Comparison of ENCODE assay signal across 8 mouse cellular contexts in the genomic region with DNA sequence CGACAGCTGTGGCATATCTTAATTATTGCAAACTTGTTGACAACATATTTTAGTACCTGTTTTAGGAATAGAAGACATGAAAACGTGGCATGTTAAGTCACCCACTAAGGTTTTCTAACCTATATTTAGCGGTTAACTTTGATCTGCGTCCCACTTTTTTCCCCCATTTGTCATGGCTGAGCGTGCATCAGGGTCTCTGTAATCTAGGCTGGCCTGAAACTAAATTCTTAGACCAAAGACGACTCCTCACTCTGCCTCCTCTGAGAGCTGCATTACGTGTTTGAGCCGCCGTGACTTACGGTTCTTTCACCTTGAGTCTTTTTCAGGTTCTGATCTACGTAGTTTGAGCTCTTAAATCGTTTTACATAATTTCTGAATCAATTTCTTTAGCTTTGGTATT. TPM values are rescaled to one million over a fixed set of nuclear protein-coding genes. Genes with fewer than 3 reads are reported as not detected.
DNase-seq lines count a peak whose midpoint lies in the region; ATAC-seq lines count a peak whose summit lies in the region.

No protein-coding gene starts in this region.

- peak overlapping the region; percentile 51 to 92; a peak in 2 of 4 replicates for H3K27ac ChIP-seq in heart, embryonic 14.5 days (replicated peaks in 1 of 2; ENCODE audit: control insufficient read depth in 1 of 2, insufficient read depth in 1 of 2, low read depth in 2 of 2, low read length in 2 of 2)
- no peak overlapping the region; the same call in 1 of the 2 replicates for H3K27ac ChIP-seq in limb, embryonic 13.5 days

- WGBS in heart, embryonic 14.5 days, result 2% methylated on average over 12 of the region's 12 CpGs
- 4% methylated on average over 12 of the region's 12 CpGs for WGBS in limb, embryonic 13.5 days

- peak overlapping the region; percentile 94 for H3K4me2 ChIP-seq in heart, embryonic 14.5 days (ENCODE audit: low read length)
- peak overlapping the region; percentile 76 for H3K4me2 ChIP-seq in limb, embryonic 13.5 days (replicated peaks)

- peaks cover 0 to 20% of the 10 kb centered on the region in 2 experiments for H3K4me1 ChIP-seq in heart, embryonic 14.5 days (ENCODE audit: control insufficient read depth in 2 of 2, insufficient read depth in 2 of 2, low read length in 2 of 2)
- peaks cover 19% of the 10 kb centered on the region for H3K4me1 ChIP-seq in limb, embryonic 13.5 days

- H3K27me3 ChIP-seq in heart, embryonic 14.5 days (ENCODE audit: control insufficient read depth, insufficient read depth, low read length), result no peaks in the 10 kb centered on the region
- no peaks in the 10 kb centered on the region for H3K27me3 ChIP-seq in limb, embryonic 13.5 days

- 0 out of 2 replicates have a peak, but pooled peaks have one; percentile 11 for ATAC-seq in heart, embryonic 14.5 days (ENCODE audit: insufficient number of reproducible peaks, insufficient read depth, low FRiP score, low read depth)
- peak; percentile 60 for ATAC-seq in erythroblast, adult 5-6 weeks (replicated peaks; ENCODE audit: low FRiP score, poor library complexity, severe bottlenecking)
- no peak for ATAC-seq in limb, embryonic 13.5 days (ENCODE audit: low FRiP score, low read depth)

- DNase-seq in heart, postnatal 36 days, result no peak
- DNase-seq in ES-CJ7 (ENCODE audit: low read depth, low spot score), result peak; percentile 47
- DNase-seq in retina, postnatal 1 day, result peak; percentile 57
- DNase-seq in frontal cortex, adult 2 months (ENCODE audit: extremely low spot score in 1 of 2, low spot score in 1 of 2), result no peak
- no peak for DNase-seq in kidney, adult 11 months

- peak overlapping the region; percentile 90 for H3K9ac ChIP-seq in heart, embryonic 14.5 days (ENCODE audit: low read length)
- peak overlapping the region; percentile 81 for H3K9ac ChIP-seq in limb, embryonic 13.5 days

- peak overlapping the region; percentile 76 to 84 for H3K4me3 ChIP-seq in heart, embryonic 14.5 days (ENCODE audit: control insufficient read depth in 1 of 2, insufficient read depth in 1 of 2, low read depth in 1 of 2, low read length in 2 of 2)
- peak overlapping the region; percentile 99 for H3K4me3 ChIP-seq in limb, embryonic 13.5 days

- intact Hi-C loops in heart, postnatal 36 days (cut with DNase I), result loop anchor here (1.0 to 10.0 kb wide), 3 partner anchors 44 to 387 kb away; a partner anchor contains a TSS

- H3K36me3 ChIP-seq in heart, embryonic 14.5 days (ENCODE audit: control insufficient read depth, insufficient read depth, low read length), result peaks cover 61% of the 10 kb centered on the region
- H3K36me3 ChIP-seq in limb, embryonic 13.5 days, result peaks cover 58% of the 10 kb centered on the region

- H3K9me3 ChIP-seq in heart, embryonic 14.5 days (ENCODE audit: control insufficient read depth, low read length), result no peaks in the 10 kb centered on the region
- no peaks in the 10 kb centered on the region for H3K9me3 ChIP-seq in limb, embryonic 13.5 days

RNA-seq across cellular contexts. Expression of a gene that starts 0.5 kb away (rescaled TPM):
- polyA plus RNA-seq in heart, embryonic 14.5 days (2014; fragmentation: Nextera tagmentation; extraction: Ambion mirVana), result 58.5 and 60.3 TPM in 2 replicates
- 10 to 100 TPM; 54.8 to 55.8 TPM for total RNA-seq in heart, postnatal 36 days (2021)
- 13.8 and 38.0 TPM in 2 replicates for total RNA-seq in erythroblast, adult 5-6 weeks (2015; ENCODE audit: low replicate concordance)
- 20.7 and 24.7 TPM in 2 replicates for total RNA-seq in erythroblast, adult 5-6 weeks (2017; ENCODE audit: low replicate concordance)
- 72.0 and 72.5 TPM in 2 replicates for polyA plus RNA-seq in limb, embryonic 13.5 days (2015; fragmentation: Nextera tagmentation; extraction: Ambion mirVana)
- polyA plus RNA-seq in frontal cortex, adult 2 months (2012; rRNA removed), result 41.7 and 43.9 TPM in 2 replicates

RNA-seq across cellular contexts. Expression of a gene that starts 0.5 kb away (rescaled TPM):
- 681 and 773 TPM in 2 replicates for polyA plus RNA-seq in heart, embryonic 14.5 days (2014; fragmentation: Nextera tagmentation; extraction: Ambion mirVana)
- 100 to 1,000 TPM; 645 to 671 TPM for total RNA-seq in heart, postnatal 36 days (2021)
- 636 and 727 TPM in 2 replicates for total RNA-seq in erythroblast, adult 5-6 weeks (2015; ENCODE audit: low replicate concordance)
- total RNA-seq in erythroblast, adult 5-6 weeks (2017; ENCODE audit: low replicate concordance), result 268 and 390 TPM in 2 replicates
- 1,018 and 1,074 TPM in 2 replicates for polyA plus RNA-seq in limb, embryonic 13.5 days (2015; fragmentation: Nextera tagmentation; extraction: Ambion mirVana)
- 777 and 820 TPM in 2 replicates for polyA plus RNA-seq in frontal cortex, adult 2 months (2012; rRNA removed)

RNA-seq across cellular contexts. Expression of a gene that starts 43.6 kb away (rescaled TPM):
- polyA plus RNA-seq in heart, embryonic 14.5 days (2014; fragmentation: Nextera tagmentation; extraction: Ambion mirVana), result 0.05 TPM in 1 of 2 replicates, not detected in the other
- total RNA-seq in heart, postnatal 36 days (2021), result under 1 TPM; 0.14 to 0.36 TPM
- not detected in 2 replicates for total RNA-seq in erythroblast, adult 5-6 weeks (2015; ENCODE audit: low replicate concordance)
- not detected in 2 replicates for total RNA-seq in erythroblast, adult 5-6 weeks (2017; ENCODE audit: low replicate concordance)
- 0.08 TPM in 1 of 2 replicates, not detected in the other for polyA plus RNA-seq in limb, embryonic 13.5 days (2015; fragmentation: Nextera tagmentation; extraction: Ambion mirVana)
- 0.40 and 0.42 TPM in 2 replicates for polyA plus RNA-seq in frontal cortex, adult 2 months (2012; rRNA removed)

RNA-seq across cellular contexts. Expression of a gene that starts 44.0 kb away (rescaled TPM):
- polyA plus RNA-seq in heart, embryonic 14.5 days (2014; fragmentation: Nextera tagmentation; extraction: Ambion mirVana), result 48.7 and 59.8 TPM in 2 replicates
- 10 to 100 TPM; 15.0 to 15.2 TPM for total RNA-seq in heart, postnatal 36 days (2021)
- 10.8 and 23.0 TPM in 2 replicates for total RNA-seq in erythroblast, adult 5-6 weeks (2015; ENCODE audit: low replicate concordance)
- 12.3 and 15.8 TPM in 2 replicates for total RNA-seq in erythroblast, adult 5-6 weeks (2017; ENCODE audit: low replicate concordance)
- polyA plus RNA-seq in limb, embryonic 13.5 days (2015; fragmentation: Nextera tagmentation; extraction: Ambion mirVana), result 161 and 165 TPM in 2 replicates
- 29.1 and 29.2 TPM in 2 replicates for polyA plus RNA-seq in frontal cortex, adult 2 months (2012; rRNA removed)

RNA-seq across cellular contexts. Expression of a gene that starts 56.3 kb away (rescaled TPM):
- polyA plus RNA-seq in heart, embryonic 14.5 days (2014; fragmentation: Nextera tagmentation; extraction: Ambion mirVana), result 53.1 and 59.6 TPM in 2 replicates
- total RNA-seq in heart, postnatal 36 days (2021), result 10 to 100 TPM; 31.1 to 42.5 TPM
- total RNA-seq in erythroblast, adult 5-6 weeks (2015; ENCODE audit: low replicate concordance), result 14.2 and 29.5 TPM in 2 replicates
- 36.8 and 38.2 TPM in 2 replicates for total RNA-seq in erythroblast, adult 5-6 weeks (2017; ENCODE audit: low replicate concordance)
- 120 and 125 TPM in 2 replicates for polyA plus RNA-seq in limb, embryonic 13.5 days (2015; fragmentation: Nextera tagmentation; extraction: Ambion mirVana)
- 21.5 and 22.1 TPM in 2 replicates for polyA plus RNA-seq in frontal cortex, adult 2 months (2012; rRNA removed)

Comparison
In these comparisons a context has a peak if more than half of its experiments do, and no peak if none do; other contexts are left out.
1. DNase-seq: peak in ES-CJ7 (single experiment) and retina, postnatal 1 day (single experiment); none in heart, postnatal 36 days (0 of 2), frontal cortex, adult 2 months (0 of 2) and kidney, adult 11 months (single experiment).